Mouse (Mus musculus): ENCODE measurements at regions not wholly inside any gene's neighbourhood (a gene's known extent, or its start where the extent isn't known, plus 50 kb on each side); places are given as distances from the start of the nearest gene placed in this dataset. TPM values are rescaled to one million over a fixed set of nuclear protein-coding genes. Genes with fewer than 3 reads are reported as not detected.

GRCm38 (mm10) chr13:90643109-90643508 is 262.0 kb downstream of the Atp6ap1l start:
- TF ChIP-seq EP300 (IDR thresholded peaks at IDR 0.05; ENCODE audit: low read depth), result no peak
- TF ChIP-seq CTCF (IDR thresholded peaks at IDR 0.05; ENCODE audit: low read depth), result no peak
- Histone ChIP-seq H3K4me1 (ENCODE audit: control insufficient read depth, insufficient read depth) (no peaks in the 10 kb centered on the region; the same call in 1 of the 2 replicates), H3K9me3 (replicated peaks; ENCODE audit: control insufficient read depth, low read length) (no peaks in the 10 kb centered on the region), H3K27me3 (ENCODE audit: control insufficient read depth, insufficient read depth, low read length) (no peaks in the 10 kb centered on the region), H3K36me3 (replicated peaks; ENCODE audit: control insufficient read depth, insufficient read depth, low read length) (no peaks in the 10 kb centered on the region), H3K4me2 (ENCODE audit: low read depth, low read length) (no peak overlapping the region), H3K4me3 (ENCODE audit: low read depth, low read length) (no peak overlapping the region), H3K27ac (ENCODE audit: low read depth) (no peak overlapping the region), H3K9ac (replicated peaks; ENCODE audit: low read depth, low read length) (no peak overlapping the region)
- no peak for DNase-seq (ENCODE audit: low spot score)
- WGBS, result 60% methylated on average over 4 of the region's 4 CpGs
- no peak for ATAC-seq (ENCODE audit: insufficient read depth, low read depth)

GRCm38 (mm10) chr13:90642206-90642823 is 262.8 kb downstream of the Atp6ap1l start:
- Histone ChIP-seq H3K4me2 (ENCODE audit: low read depth, low read length) (no peak overlapping the region), H3K4me1 (ENCODE audit: control insufficient read depth, insufficient read depth) (no peaks in the 10 kb centered on the region; the same call in 1 of the 2 replicates), H3K9me3 (replicated peaks; ENCODE audit: control insufficient read depth, low read length) (no peaks in the 10 kb centered on the region), H3K9ac (replicated peaks; ENCODE audit: low read depth, low read length) (no peak overlapping the region), H3K27ac (ENCODE audit: low read depth) (no peak overlapping the region), H3K36me3 (replicated peaks; ENCODE audit: control insufficient read depth, insufficient read depth, low read length) (no peaks in the 10 kb centered on the region), H3K27me3 (ENCODE audit: control insufficient read depth, insufficient read depth, low read length) (no peaks in the 10 kb centered on the region), H3K4me3 (ENCODE audit: low read depth, low read length) (no peak overlapping the region)
- TF ChIP-seq EP300 (IDR thresholded peaks at IDR 0.05; ENCODE audit: low read depth), result no peak
- DNase-seq (ENCODE audit: low spot score) (no peak), ATAC-seq (ENCODE audit: insufficient read depth, low read depth) (no peak)
- WGBS, result 64% methylated on average over 5 of the region's 5 CpGs

Small RNA genes in the stretch of these regions (microRNA-seq; reads per million reads assigned to microRNA genes)
- gene Gm44338, result not detected

Data from heart, postnatal 0 days (tissue).